Mouse (Mus musculus) liver, postnatal 0 days (tissue): ENCODE results near the gene Itk. TPM values are rescaled to one million over a fixed set of nuclear protein-coding genes. Genes with fewer than 3 reads are reported as not detected.

Source experiments
- ATAC-seq: fragments of 200-750 bp; cut with Nextera tagmentation; 2 replicates; pipeline ENCODE4 v1.8.0; 2017; ENCODE audit warnings: mild to moderate bottlenecking, moderate library complexity
- DNase-seq: peaks from one replicate; pipeline ENCODE4 v3.0.0-alpha.2; 2016
- H3K27ac ChIP-seq: fragments of 300-500 bp; sonication (generic); 2 replicates; pipeline ENCODE4 v1.5.1; 2014; ENCODE audit warnings: antibody characterized with exemption, moderate library complexity, mild to moderate bottlenecking, low read depth
- H3K27me3 ChIP-seq: fragments of 300-500 bp; sonication (generic); 2 replicates; pipeline ENCODE4 v1.6.1; 2014; ENCODE audit warnings: low read length, control low read depth, mixed read lengths; ENCODE audit not compliant: insufficient read depth
- H3K36me3 ChIP-seq: fragments of 300-500 bp; sonication (generic); replicated peaks from 2 replicates; pipeline ENCODE4 v1.6.1; 2014; ENCODE audit warnings: mild to moderate bottlenecking, control low read depth, low read length, moderate library complexity, mixed read lengths; ENCODE audit not compliant: insufficient read depth
- H3K4me1 ChIP-seq: fragments of 300-500 bp; sonication (generic); 2 replicates; pipeline ENCODE4 v1.6.1; 2014; ENCODE audit warnings: antibody characterized with exemption, mild to moderate bottlenecking, control low read depth; ENCODE audit not compliant: insufficient read depth
- H3K4me2 ChIP-seq: fragments of 300-500 bp; sonication (generic); 2 replicates; pipeline ENCODE4 v1.6.1; 2014; ENCODE audit warnings: low read depth, mild to moderate bottlenecking, low read length, moderate library complexity, mixed read lengths
- H3K4me3 ChIP-seq: fragments of 300-500 bp; sonication (generic); 2 replicates; pipeline ENCODE4 v1.5.1; 2014; ENCODE audit warnings: low read depth, low read length
- H3K9ac ChIP-seq: fragments of 300-500 bp; sonication (generic); replicated peaks from 2 replicates; pipeline ENCODE4 v1.6.1; 2014; ENCODE audit warnings: mild to moderate bottlenecking, moderate library complexity
- H3K9me3 ChIP-seq: fragments of 300-500 bp; sonication (generic); 2 replicates; pipeline ENCODE4 v1.6.1; 2016; ENCODE audit warnings: mild to moderate bottlenecking, control low read depth, low read length, mixed read lengths
- CTCF ChIP-seq: sonication (generic); IDR thresholded peaks from 2 replicates; pipeline ENCODE4 v1.5.1; 2016; ENCODE audit warnings: antibody characterized with exemption, low read depth
- EP300 ChIP-seq: IDR thresholded peaks from 2 replicates; pipeline ENCODE4 v1.6.1; 2016; ENCODE audit warnings: antibody characterized with exemption, low read depth, mild to moderate bottlenecking
- WGBS: fragments of 180-500 bp; shearing (Covaris S2); extraction: QIAGEN DNeasy Blood & Tissue Kit; methylation state at CpG from one replicate; pipeline ENCODE4 v1.1.7; 2014; ENCODE audit not compliant: insufficient replicate concordance; 5-methylcytosine and 5-hydroxymethylcytosine counted together
- polyA plus RNA-seq: library from polyadenylated mRNA; unstranded; fragments of >200 nt; fragmentation: Nextera tagmentation; extraction: Ambion mirVana; gene quantifications from 2 replicates; pipeline ENCODE4 v1.2.1, GENCODE M21; 2015

Itk gene
- polyA plus RNA-seq, 1 experiment from 2014 or later: 0.09 TPM

GRCm38 (mm10) chr11:46282612-46283011 lies 106.7 kb downstream of the Itk start:
- DNase-seq (no peak), ATAC-seq (no peak)
- TF ChIP-seq EP300 (no peak), CTCF (no peak)
- Histone ChIP-seq H3K27me3 (no peaks in the 10 kb centered on the region), H3K9me3 (no peaks in the 10 kb centered on the region), H3K36me3 (peaks cover 17% of the 10 kb centered on the region), H3K4me2 (no peak overlapping the region), H3K9ac (no peak overlapping the region), H3K4me3 (no peak overlapping the region), H3K4me1 (0 out of 2 replicates have a peak, but pooled peaks cover 5% of the 10 kb centered on the region), H3K27ac (no peak overlapping the region)
- 79% methylated on average over 5 of the region's 5 CpGs for WGBS

DNA sequence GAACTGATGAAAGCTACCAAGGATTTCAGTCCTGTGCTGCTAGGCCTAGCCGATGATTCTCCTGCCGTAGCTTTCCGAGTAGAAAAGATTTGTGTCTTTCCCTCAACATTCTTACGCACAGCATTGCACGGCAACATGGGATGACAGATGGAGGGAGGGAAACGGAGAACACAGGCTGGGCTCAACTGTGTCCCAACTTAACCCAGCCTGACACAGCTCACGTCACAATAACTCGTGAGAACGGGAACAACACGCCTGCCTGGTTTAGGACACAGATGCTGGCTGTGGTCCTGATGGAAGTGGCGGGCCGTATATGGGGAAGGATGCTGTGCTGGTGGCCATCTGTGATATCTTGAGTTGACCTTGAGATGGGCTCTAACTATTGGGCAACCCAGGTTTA lies 110.6 kb downstream of the Itk start:
- WGBS: 89% methylated on average over 12 of the region's 12 CpGs
- TF ChIP-seq CTCF (no peak), EP300 (no peak)
- ATAC-seq (no peak), DNase-seq (no peak)
- H3K36me3 ChIP-seq: peaks cover 31% of the 10 kb centered on the region
- no peak overlapping the region for H3K4me2 ChIP-seq
- H3K4me3 ChIP-seq: no peak overlapping the region
- no peaks in the 10 kb centered on the region for H3K4me1 ChIP-seq
- H3K9me3 ChIP-seq: no peaks in the 10 kb centered on the region
- no peak overlapping the region for H3K27ac ChIP-seq
- no peaks in the 10 kb centered on the region for H3K27me3 ChIP-seq
- H3K9ac ChIP-seq: no peak overlapping the region

DNA sequence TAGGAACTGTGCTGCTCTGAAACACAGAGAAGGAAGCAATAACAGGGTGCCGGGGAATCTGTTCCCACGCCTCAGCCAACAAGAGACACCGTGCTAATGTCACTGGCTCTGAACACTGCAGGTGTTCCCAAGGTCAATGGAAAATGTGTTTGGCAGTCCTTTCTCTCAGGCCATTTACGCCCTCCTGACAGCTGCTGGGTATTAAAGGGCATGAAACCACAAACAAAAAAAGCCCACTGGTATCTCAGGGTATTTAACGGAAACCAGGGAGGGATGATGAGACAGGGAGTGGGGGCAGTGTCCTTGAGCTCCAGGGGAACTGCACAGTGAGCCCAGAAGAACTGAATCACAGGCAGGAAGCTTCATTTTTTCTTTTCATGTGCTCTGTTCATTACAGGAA lies 111.2 kb downstream of the Itk start:
- Histone ChIP-seq H3K4me1 (no peaks in the 10 kb centered on the region), H3K9me3 (no peaks in the 10 kb centered on the region), H3K27me3 (no peaks in the 10 kb centered on the region), H3K9ac (no peak overlapping the region), H3K36me3 (peaks cover 29% of the 10 kb centered on the region), H3K27ac (no peak overlapping the region), H3K4me2 (no peak overlapping the region), H3K4me3 (no peak overlapping the region)
- WGBS: 74% methylated on average over 5 of the region's 5 CpGs
- TF ChIP-seq CTCF (no peak), EP300 (no peak)
- DNase-seq (no peak), ATAC-seq (no peak)

- 44% methylated on average over 5 of the region's 5 CpGs for WGBS
- H3K9me3 ChIP-seq: no peaks in the 10 kb centered on the region
- no peak overlapping the region for H3K27ac ChIP-seq
- peaks cover 30% of the 10 kb centered on the region for H3K36me3 ChIP-seq
- peak; percentile 66 for TF ChIP-seq CTCF
- no peak for TF ChIP-seq EP300
- H3K27me3 ChIP-seq: no peaks in the 10 kb centered on the region
- no peak overlapping the region for H3K4me3 ChIP-seq
- H3K9ac ChIP-seq: no peak overlapping the region
- no peaks in the 10 kb centered on the region for H3K4me1 ChIP-seq
- ATAC-seq (no peak), DNase-seq (peak; percentile 67)
- no peak overlapping the region for H3K4me2 ChIP-seq
Measured at GRCm38 (mm10) chr11:46276778-46277177, 112.5 kb downstream of the Itk start.

GRCm38 (mm10) chr11:46276168-46276567 lies 113.1 kb downstream of the Itk start:
- WGBS: 82% methylated on average over 8 of the region's 8 CpGs
- no peak overlapping the region for H3K4me2 ChIP-seq
- no peak overlapping the region for H3K4me3 ChIP-seq
- H3K9ac ChIP-seq: no peak overlapping the region
- H3K4me1 ChIP-seq: no peaks in the 10 kb centered on the region
- H3K36me3 ChIP-seq: peaks cover 30% of the 10 kb centered on the region
- H3K27me3 ChIP-seq: no peaks in the 10 kb centered on the region
- no peak for DNase-seq
- ATAC-seq: no peak
- H3K27ac ChIP-seq: no peak overlapping the region
- H3K9me3 ChIP-seq: no peaks in the 10 kb centered on the region
- TF ChIP-seq EP300 (no peak), CTCF (no peak)

DNA sequence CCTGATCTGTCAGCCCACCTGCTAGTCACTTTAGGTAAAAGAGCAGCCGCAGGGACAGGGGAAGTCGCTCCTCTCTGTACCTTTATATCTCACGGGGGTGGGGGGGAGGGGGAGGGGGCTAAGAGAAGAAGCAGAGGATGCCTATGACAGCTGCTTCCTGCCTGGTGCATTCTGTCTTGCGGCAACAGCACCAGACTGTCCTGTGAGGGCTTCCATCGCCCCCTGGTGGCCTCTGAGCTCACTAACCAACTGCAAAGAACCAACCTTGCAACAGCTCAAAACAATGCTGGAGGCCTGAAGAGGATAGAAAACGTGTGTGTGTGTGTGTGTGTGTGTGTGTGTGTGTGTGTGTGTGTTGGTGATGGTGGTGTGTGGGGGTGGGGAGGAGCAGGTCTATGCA lies 114.0 kb downstream of the Itk start:
- Histone ChIP-seq H3K9me3 (no peaks in the 10 kb centered on the region), H3K4me1 (no peaks in the 10 kb centered on the region), H3K27ac (no peak overlapping the region), H3K9ac (no peak overlapping the region), H3K36me3 (peaks cover 30% of the 10 kb centered on the region), H3K4me3 (no peak overlapping the region), H3K4me2 (no peak overlapping the region), H3K27me3 (no peaks in the 10 kb centered on the region)
- peak; percentile 84 for DNase-seq
- 4% methylated on average over 6 of the region's 6 CpGs for WGBS
- no peak for TF ChIP-seq EP300
- peak; percentile 88 for TF ChIP-seq CTCF
- peak; percentile 75 for ATAC-seq

Other genes starting within 250 kb of the Itk start
- gene Nipal4, start 223.0 kb downstream of the Itk start, polyA plus RNA-seq: not detected in 2 replicates
- 0.06 and 0.13 TPM in 2 replicates for gene Fndc9, start 154.0 kb downstream of the Itk start, polyA plus RNA-seq
- 4.8 and 6.1 TPM in 2 replicates for gene Cyfip2, start 76.7 kb downstream of the Itk start, polyA plus RNA-seq
- not detected in 2 replicates for gene Fam71b, start 7.0 kb upstream of the Itk start, polyA plus RNA-seq
- 39.4 and 41.4 TPM in 2 replicates for gene Med7, start 47.4 kb upstream of the Itk start, polyA plus RNA-seq
- gene Havcr2, start 65.4 kb upstream of the Itk start, polyA plus RNA-seq: 0.28 TPM in 2 replicates
- gene Gm12169, start 134.7 kb upstream of the Itk start, polyA plus RNA-seq: not detected in 2 replicates
- not detected in 2 replicates for gene BC053393, start 182.0 kb upstream of the Itk start, polyA plus RNA-seq
- not detected in 2 replicates for gene Dppa1, start 239.7 kb upstream of the Itk start, polyA plus RNA-seq